Mouse (Mus musculus): ENCODE results near the gene Actl7b. TPM values are rescaled to one million over a fixed set of nuclear protein-coding genes. Genes with fewer than 3 reads are reported as not detected.

Actl7b gene
- polyA plus RNA-seq, 1 experiment from 2014 or later = not detected

- Histone ChIP-seq H3K27ac (no peak within 1 kb of the TSS), H3K27me3 (no peaks in the 10 kb centered on the region), H3K9ac (no peak within 1 kb of the TSS), H3K4me2 (no peak within 1 kb of the TSS), H3K4me1 (no peaks in the 10 kb centered on the region), H3K4me3 (no peak within 1 kb of the TSS), H3K36me3 (peaks cover 17% of the 10 kb centered on the region), H3K9me3 (no peaks in the 10 kb centered on the region)
- ATAC-seq (ENCODE audit: insufficient number of reproducible peaks, insufficient read depth, low FRiP score, low TSS enrichment, low read depth) = no peak
- 90% methylated on average over 18 of the region's 18 CpGs for WGBS
Observed at GRCm38 (mm10) chr4:56740020-56740485, 1.2 kb downstream of the Actl7b start, which contains the start of gene Gm26657. Gene Gm26657 (plus strand): TSS chr4:56740070.

GRCm38 (mm10) chr4:56725839-56726238 lies 15.4 kb downstream of the Actl7b start:
- Histone ChIP-seq H3K36me3 (no peaks in the 10 kb centered on the region), H3K9ac (no peak overlapping the region), H3K27ac (no peak overlapping the region), H3K4me1 (no peaks in the 10 kb centered on the region), H3K4me2 (no peak overlapping the region), H3K27me3 (no peaks in the 10 kb centered on the region), H3K4me3 (no peak overlapping the region), H3K9me3 (0 out of 2 replicates have a peak, but pooled peaks cover 3% of the 10 kb centered on the region)
- no peak for ATAC-seq (ENCODE audit: insufficient number of reproducible peaks, insufficient read depth, low FRiP score, low TSS enrichment, low read depth)
- 51% methylated on average over 8 of the region's 8 CpGs for WGBS

GRCm38 (mm10) chr4:56723237-56723636 lies 18.0 kb downstream of the Actl7b start:
- 94% methylated on average over 6 of the region's 6 CpGs for WGBS
- Histone ChIP-seq H3K27me3 (no peaks in the 10 kb centered on the region), H3K9me3 (0 out of 2 replicates have a peak, but pooled peaks cover 3% of the 10 kb centered on the region), H3K4me3 (no peak overlapping the region), H3K4me2 (no peak overlapping the region), H3K27ac (no peak overlapping the region), H3K36me3 (no peaks in the 10 kb centered on the region), H3K4me1 (peaks cover 10% of the 10 kb centered on the region; the same call in 1 of the 2 replicates), H3K9ac (no peak overlapping the region)
- no peak for ATAC-seq (ENCODE audit: insufficient number of reproducible peaks, insufficient read depth, low FRiP score, low TSS enrichment, low read depth)

GRCm38 (mm10) chr4:56722346-56722745 lies 18.9 kb downstream of the Actl7b start:
- WGBS = 71% methylated on average over 6 of the region's 6 CpGs

GRCm38 (mm10) chr4:56721469-56721868 lies 19.8 kb downstream of the Actl7b start:
- H3K4me1 ChIP-seq = peaks cover 10% of the 10 kb centered on the region; the same call in 1 of the 2 replicates
- H3K4me3 ChIP-seq = no peak overlapping the region
- ATAC-seq (ENCODE audit: insufficient number of reproducible peaks, insufficient read depth, low FRiP score, low TSS enrichment, low read depth) = no peak
- no peak overlapping the region for H3K9ac ChIP-seq
- H3K36me3 ChIP-seq = no peaks in the 10 kb centered on the region
- H3K9me3 ChIP-seq = no peaks in the 10 kb centered on the region
- no peak overlapping the region for H3K27ac ChIP-seq
- H3K27me3 ChIP-seq = no peaks in the 10 kb centered on the region
- H3K4me2 ChIP-seq = no peak overlapping the region
- WGBS = 28% methylated on average over 3 of the region's 3 CpGs

More at GRCm38 (mm10) chr4:56722346-56722745, 18.9 kb downstream of the Actl7b start:
- Histone ChIP-seq H3K27me3 (no peaks in the 10 kb centered on the region), H3K4me3 (no peak overlapping the region), H3K9me3 (0 out of 2 replicates have a peak, but pooled peaks cover 1% of the 10 kb centered on the region), H3K36me3 (no peaks in the 10 kb centered on the region), H3K27ac (no peak overlapping the region), H3K4me1 (peaks cover 10% of the 10 kb centered on the region; the same call in 1 of the 2 replicates), H3K9ac (no peak overlapping the region), H3K4me2 (no peak overlapping the region)
- no peak for ATAC-seq (ENCODE audit: insufficient number of reproducible peaks, insufficient read depth, low FRiP score, low TSS enrichment, low read depth)

GRCm38 (mm10) chr4:56720403-56720802 lies 20.8 kb downstream of the Actl7b start:
- Histone ChIP-seq H3K27me3 (no peaks in the 10 kb centered on the region), H3K4me1 (peaks cover 10% of the 10 kb centered on the region; the same call in 1 of the 2 replicates), H3K9me3 (no peaks in the 10 kb centered on the region), H3K4me3 (no peak overlapping the region), H3K36me3 (no peaks in the 10 kb centered on the region), H3K27ac (no peak overlapping the region), H3K4me2 (no peak overlapping the region), H3K9ac (no peak overlapping the region)
- no peak for ATAC-seq (ENCODE audit: insufficient number of reproducible peaks, insufficient read depth, low FRiP score, low TSS enrichment, low read depth)
- WGBS = 71% methylated on average over 9 of the region's 9 CpGs

GRCm38 (mm10) chr4:56719456-56719855 lies 21.8 kb downstream of the Actl7b start:
- Histone ChIP-seq H3K4me1 (peaks cover 10% of the 10 kb centered on the region; the same call in 1 of the 2 replicates), H3K4me3 (no peak overlapping the region), H3K9ac (no peak overlapping the region), H3K27ac (no peak overlapping the region), H3K36me3 (no peaks in the 10 kb centered on the region), H3K9me3 (no peaks in the 10 kb centered on the region), H3K4me2 (no peak overlapping the region), H3K27me3 (no peaks in the 10 kb centered on the region)
- 57% methylated on average over 9 of the region's 9 CpGs for WGBS
- no peak for ATAC-seq (ENCODE audit: insufficient number of reproducible peaks, insufficient read depth, low FRiP score, low TSS enrichment, low read depth)

GRCm38 (mm10) chr4:56718573-56719442 lies 22.4 kb downstream of the Actl7b start:
- Histone ChIP-seq H3K4me3 (no peak overlapping the region), H3K4me1 (peaks cover 10% of the 10 kb centered on the region; the same call in 1 of the 2 replicates), H3K36me3 (no peaks in the 10 kb centered on the region), H3K4me2 (no peak overlapping the region), H3K27ac (no peak overlapping the region), H3K9ac (no peak overlapping the region), H3K27me3 (no peaks in the 10 kb centered on the region), H3K9me3 (no peaks in the 10 kb centered on the region)
- 46% methylated on average over 12 of the region's 12 CpGs for WGBS
- ATAC-seq (ENCODE audit: insufficient number of reproducible peaks, insufficient read depth, low FRiP score, low TSS enrichment, low read depth) = no peak

- WGBS = 80% methylated on average over 3 of the region's 3 CpGs
- no peak overlapping the region for H3K4me3 ChIP-seq
- H3K9ac ChIP-seq = no peak overlapping the region
- H3K27me3 ChIP-seq = no peaks in the 10 kb centered on the region
- no peak overlapping the region for H3K4me2 ChIP-seq
- ATAC-seq (ENCODE audit: insufficient number of reproducible peaks, insufficient read depth, low FRiP score, low TSS enrichment, low read depth) = no peak
- H3K27ac ChIP-seq = no peak overlapping the region
- no peaks in the 10 kb centered on the region for H3K9me3 ChIP-seq
- peaks cover 10% of the 10 kb centered on the region; the same call in 1 of the 2 replicates for H3K4me1 ChIP-seq
- H3K36me3 ChIP-seq = no peaks in the 10 kb centered on the region
Observed at GRCm38 (mm10) chr4:56717932-56718331, 23.3 kb downstream of the Actl7b start.

GRCm38 (mm10) chr4:56716801-56717200 lies 24.4 kb downstream of the Actl7b start:
- Histone ChIP-seq H3K36me3 (no peaks in the 10 kb centered on the region), H3K27ac (no peak overlapping the region), H3K9ac (no peak overlapping the region), H3K4me3 (no peak overlapping the region), H3K27me3 (no peaks in the 10 kb centered on the region), H3K4me2 (no peak overlapping the region), H3K9me3 (no peaks in the 10 kb centered on the region), H3K4me1 (peaks cover 10% of the 10 kb centered on the region; the same call in 1 of the 2 replicates)
- no peak for ATAC-seq (ENCODE audit: insufficient number of reproducible peaks, insufficient read depth, low FRiP score, low TSS enrichment, low read depth)
- WGBS = 61% methylated on average over 5 of the region's 5 CpGs

- peaks cover 12% of the 10 kb centered on the region for H3K4me1 ChIP-seq
- 83% methylated on average over 3 of the region's 3 CpGs for WGBS
- H3K9ac ChIP-seq = no peak overlapping the region
- no peaks in the 10 kb centered on the region for H3K36me3 ChIP-seq
- no peak overlapping the region for H3K4me3 ChIP-seq
- H3K27ac ChIP-seq = no peak overlapping the region
- no peak for ATAC-seq (ENCODE audit: insufficient number of reproducible peaks, insufficient read depth, low FRiP score, low TSS enrichment, low read depth)
- H3K27me3 ChIP-seq = no peaks in the 10 kb centered on the region
- no peaks in the 10 kb centered on the region for H3K9me3 ChIP-seq
- H3K4me2 ChIP-seq = no peak overlapping the region
Observed at GRCm38 (mm10) chr4:56713155-56713554, 28.1 kb downstream of the Actl7b start.

GRCm38 (mm10) chr4:56702234-56702633 lies 39.0 kb downstream of the Actl7b start:
- Histone ChIP-seq H3K9me3 (no peaks in the 10 kb centered on the region), H3K4me3 (no peak overlapping the region), H3K4me2 (peak overlapping the region; percentile 34), H3K4me1 (peaks cover 8% of the 10 kb centered on the region; the same call in 1 of the 2 replicates), H3K9ac (no peak overlapping the region), H3K27me3 (no peaks in the 10 kb centered on the region), H3K36me3 (no peaks in the 10 kb centered on the region), H3K27ac (no peak overlapping the region)
- WGBS = 7% methylated on average over 10 of the region's 10 CpGs
- no peak for ATAC-seq (ENCODE audit: insufficient number of reproducible peaks, insufficient read depth, low FRiP score, low TSS enrichment, low read depth)
